Mouse (Mus musculus): ENCODE results near the gene Plekho1. TPM values are rescaled to one million over a fixed set of nuclear protein-coding genes. Genes with fewer than 3 reads are reported as not detected.

The Plekho1 gene
- polyA plus RNA-seq, 2 experiments from 2014 or later: 7.5 to 12.8 TPM

GRCm38 (mm10) chr3:95945731-95946240 lies 50.0 kb downstream of the Plekho1 start:
- no peak for ATAC-seq

GRCm38 (mm10) chr3:95944742-95945141 lies 51.1 kb downstream of the Plekho1 start:
- ATAC-seq: no peak

GRCm38 (mm10) chr3:95943226-95943625 lies 52.6 kb downstream of the Plekho1 start:
- no peak for ATAC-seq

GRCm38 (mm10) chr3:95942749-95943148 lies 53.1 kb downstream of the Plekho1 start:
- ATAC-seq: no peak

- ATAC-seq: no peak
Measured at GRCm38 (mm10) chr3:95938835-95939234, 57.0 kb downstream of the Plekho1 start.

Other genes starting within 250 kb of the Plekho1 start
- gene Tars2, start 235.8 kb downstream of the Plekho1 start, polyA plus RNA-seq (2017; shearing (Covaris generic)): 10 to 100 TPM; 67.4 to 73.6 TPM
- gene Rprd2, start 177.1 kb downstream of the Plekho1 start, polyA plus RNA-seq (2017; shearing (Covaris generic)): 10 to 100 TPM; 22.7 to 26.4 TPM
- gene Prpf3, start 140.1 kb downstream of the Plekho1 start, polyA plus RNA-seq (2017; shearing (Covaris generic)): 10 to 100 TPM; 31.7 to 44.5 TPM
- 100 to 1,000 TPM; 334 to 354 TPM for gene Mrps21, start 124.5 kb downstream of the Plekho1 start, polyA plus RNA-seq (2017; shearing (Covaris generic))
- gene Ciart, start 113.8 kb downstream of the Plekho1 start, polyA plus RNA-seq (2017; shearing (Covaris generic)): 1 to 10 TPM; 4.4 to 7.0 TPM
- gene BC028528, start 104.0 kb downstream of the Plekho1 start, polyA plus RNA-seq (2017; shearing (Covaris generic)): 1 to 10 TPM; 1.2 to 1.5 TPM
- 10 to 100 TPM; 32.2 to 44.2 TPM for gene Aph1a, start 102.0 kb downstream of the Plekho1 start, polyA plus RNA-seq (2017; shearing (Covaris generic))
- not detected for gene Car14, start 91.3 kb downstream of the Plekho1 start, polyA plus RNA-seq (2017; shearing (Covaris generic))
- gene Anp32e, start 66.8 kb downstream of the Plekho1 start, polyA plus RNA-seq (2017; shearing (Covaris generic)): 100 to 1,000 TPM; 162 to 218 TPM
- 10 to 100 TPM; 18.8 to 22.7 TPM for gene Vps45, start 62.5 kb upstream of the Plekho1 start, polyA plus RNA-seq (2017; shearing (Covaris generic))
- 10 to 100 TPM in 1 of 2 experiments, 1 to 10 TPM in 1; 8.0 to 12.0 TPM for gene Otud7b, start 108.5 kb upstream of the Plekho1 start, polyA plus RNA-seq (2017; shearing (Covaris generic))
- gene Mtmr11, start 166.0 kb upstream of the Plekho1 start, polyA plus RNA-seq (2017; shearing (Covaris generic)): 1 to 10 TPM in 1 of 2 experiments, under 1 TPM in 1; 0.62 to 2.0 TPM
- 10 to 100 TPM; 65.6 to 75.0 TPM for gene Sf3b4, start 176.3 kb upstream of the Plekho1 start, polyA plus RNA-seq (2017; shearing (Covaris generic))
- gene Sv2a, start 185.2 kb upstream of the Plekho1 start, polyA plus RNA-seq (2017; shearing (Covaris generic)): 1 to 10 TPM in 1 of 2 experiments, under 1 TPM in 1; 0.83 to 1.9 TPM
- gene Bola1, start 223.7 kb upstream of the Plekho1 start, polyA plus RNA-seq (2017; shearing (Covaris generic)): 10 to 100 TPM; 31.4 to 31.8 TPM
- gene Hist2h2ab, start 223.9 kb upstream of the Plekho1 start, polyA plus RNA-seq (2017; shearing (Covaris generic)): 1 to 10 TPM in 1 of 2 experiments, not detected in 1; 1.3 TPM
- gene Hist2h2ac, start 224.9 kb upstream of the Plekho1 start, polyA plus RNA-seq (2017; shearing (Covaris generic)): 10 to 100 TPM in 1 of 2 experiments, 1 to 10 TPM in 1; 5.3 to 11.8 TPM
- gene Hist2h2be, start 225.1 kb upstream of the Plekho1 start, polyA plus RNA-seq (2017; shearing (Covaris generic)): 1 to 10 TPM; 1.5 to 3.3 TPM
- 1 to 10 TPM in 1 of 2 experiments, under 1 TPM in 1; 0.56 to 2.5 TPM for gene Hist2h3c2, start 243.1 kb upstream of the Plekho1 start, polyA plus RNA-seq (2017; shearing (Covaris generic))
- gene Hist2h2aa2, start 244.3 kb upstream of the Plekho1 start, polyA plus RNA-seq (2017; shearing (Covaris generic)): 10 to 100 TPM in 1 of 2 experiments, not detected in 1; 86.9 TPM
- gene Hist2h2aa1, start 249.5 kb upstream of the Plekho1 start, polyA plus RNA-seq (2017; shearing (Covaris generic)): 10 to 100 TPM in 1 of 2 experiments, not detected in 1; 46.6 TPM